Mouse (Mus musculus) C2C12 (cell line): Measurements from ENCODE around the gene Tubb4b. TPM values are rescaled to one million over a fixed set of nuclear protein-coding genes. Genes with fewer than 3 reads are reported as not detected.

Experiments
- H3K27me3 ChIP-seq: one replicate; pipeline ENCODE4 v1.6.1; 2011; ENCODE audit not compliant: control insufficient read depth, insufficient read depth, insufficient read length
- H3K36me3 ChIP-seq: one replicate; pipeline ENCODE4 v1.6.1; 2011; ENCODE audit not compliant: control insufficient read depth, insufficient read depth
- H3K4me3 ChIP-seq: one replicate; pipeline ENCODE4 v1.5.1; 2011; ENCODE audit warnings: mild to moderate bottlenecking, control low read depth; ENCODE audit not compliant: poor library complexity, insufficient read depth, severe bottlenecking
- H3K79me2 ChIP-seq: one replicate; pipeline ENCODE4 v1.6.1; 2011; ENCODE audit not compliant: control insufficient read depth, insufficient read depth
- H3K79me3 ChIP-seq: one replicate; pipeline ENCODE4 v1.6.1; 2011; ENCODE audit warnings: low read depth, control low read depth
- H3ac ChIP-seq: one replicate; pipeline ENCODE3; 2011; ENCODE audit warnings: low read depth; ENCODE audit not compliant: control insufficient read depth, insufficient read length
- CEBPB ChIP-seq: IDR thresholded peaks from one replicate; pipeline ENCODE4 v1.6.1; 2011; ENCODE audit warnings: low read depth, mild to moderate bottlenecking, control low read depth, moderate library complexity
- CTCF ChIP-seq: IDR thresholded peaks from one replicate; pipeline ENCODE4 v1.5.1; 2011; ENCODE audit not compliant: control insufficient read depth, insufficient read depth, insufficient read length
- FOSL1 ChIP-seq: IDR thresholded peaks from one replicate; pipeline ENCODE4 v1.8.0; 2011; ENCODE audit warnings: mild to moderate bottlenecking, low read length; ENCODE audit not compliant: poor library complexity, insufficient read depth, severe bottlenecking
- MAX ChIP-seq: IDR thresholded peaks from one replicate; pipeline ENCODE4 v1.6.1; 2011; ENCODE audit warnings: mild to moderate bottlenecking, control low read depth
- MYOD1 ChIP-seq: IDR thresholded peaks from one replicate; pipeline ENCODE4 v1.6.1; 2011; ENCODE audit warnings: low read depth; ENCODE audit not compliant: control insufficient read depth, insufficient read length
- MYOG ChIP-seq: IDR thresholded peaks from one replicate; pipeline ENCODE4 v1.6.1; 2011; ENCODE audit not compliant: control insufficient read depth, insufficient read length; ENCODE audit errors: extremely low read depth
- USF1 ChIP-seq: IDR thresholded peaks from one replicate; pipeline ENCODE4 v1.6.1; 2011; ENCODE audit warnings: low read depth, mild to moderate bottlenecking, control low read depth, moderate library complexity
- long read RNA-seq, 2 experiments: library from polyadenylated mRNA; unstranded; transcript quantifications; one replicate each; pipeline ENCODE4 v2.0.0; 2019 to 2020
- polyA plus RNA-seq: library from polyadenylated mRNA; unstranded; fragments of >200 nt; fragmentation: generic; extraction: Trizol; gene quantifications from one replicate; pipeline ENCODE4 v1.2.1, GENCODE M21; 2012; ENCODE audit warnings: missing spikeins

The Tubb4b gene
- 800 TPM for polyA plus RNA-seq
- long read RNA-seq, experiment 1, transcript Tubb4b-201 (4 exons, 1,598 nt): major isoform, 402 of 454 reads
- long read RNA-seq, experiment 1, partial matches to known transcripts: 11 of 454 reads
- long read RNA-seq, experiment 1, other reads (novel, unspliced or antisense): 41 of 454 reads
- long read RNA-seq, experiment 2, transcript Tubb4b-201 (4 exons, 1,598 nt): major isoform, 3,016 of 3,122 reads
- long read RNA-seq, experiment 2, partial matches to known transcripts: 62 of 3,122 reads
- long read RNA-seq, experiment 2, other reads (novel, unspliced or antisense): 41 of 3,122 reads

DNA sequence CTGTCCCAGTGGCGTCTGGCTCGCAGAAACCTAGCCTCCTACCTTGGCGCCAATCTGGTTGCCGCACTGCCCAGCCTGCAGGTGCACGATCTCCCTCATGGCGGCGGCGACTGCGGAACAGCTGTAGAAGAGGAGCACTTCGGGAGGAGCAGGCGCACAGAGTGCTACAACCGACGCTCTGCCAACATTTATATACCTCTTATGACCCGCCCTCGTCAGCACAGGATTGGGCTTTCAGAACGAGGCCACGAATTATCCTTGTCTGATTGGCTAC lies at the start of gene Tubb4b:
Gene Tubb4b (minus strand): TSS at position 211 of the 274 bp plus-strand sequence.
- Histone ChIP-seq H3K36me3 (peaks cover 24% of the 10 kb centered on the region), H3K4me3 (peak within 1 kb of the TSS; percentile 99), H3K79me2 (peaks cover 19% of the 10 kb centered on the region), H3K27me3 (no peaks in the 10 kb centered on the region), H3K79me3 (peaks cover 9% of the 10 kb centered on the region), H3ac (peak within 1 kb of the TSS; percentile 89)
- TF ChIP-seq MAX: no peak
- no peak for TF ChIP-seq CEBPB
- TF ChIP-seq MYOD1: no peak
- TF ChIP-seq CTCF: no peak
- no peak for TF ChIP-seq FOSL1
- TF ChIP-seq MYOG: no peak
- TF ChIP-seq USF1: no peak

DNA sequence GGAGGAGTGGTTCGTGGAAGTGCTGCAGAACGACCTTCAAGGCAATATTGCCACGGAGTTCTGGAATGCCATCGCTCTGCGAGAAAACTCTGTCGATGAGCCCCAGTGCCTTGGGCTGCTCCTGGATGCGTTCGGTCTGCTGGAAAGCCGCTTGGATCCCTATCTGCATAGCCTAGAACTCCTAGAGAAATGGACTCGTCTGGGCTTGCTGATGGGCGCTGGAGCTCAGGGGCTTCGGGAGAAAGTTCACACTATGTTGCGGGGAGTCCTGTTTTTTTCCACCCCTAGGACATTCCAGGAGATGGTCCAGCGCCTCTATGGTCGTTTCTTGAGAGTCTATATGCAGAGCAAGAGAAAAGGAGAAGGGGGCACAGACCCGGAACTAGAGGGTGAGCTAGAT lies 48.5 kb upstream of the Tubb4b start:
- peaks cover 29% of the 10 kb centered on the region for H3K79me3 ChIP-seq
- TF ChIP-seq USF1 (no peak), CEBPB (no peak), MYOG (no peak), FOSL1 (no peak), CTCF (no peak)
- H3K27me3 ChIP-seq: no peaks in the 10 kb centered on the region
- H3K36me3 ChIP-seq: peaks cover 65% of the 10 kb centered on the region
- H3ac ChIP-seq: peak overlapping the region; percentile 78
- peak overlapping the region; percentile 97 for H3K4me3 ChIP-seq
- H3K79me2 ChIP-seq: peaks cover 56% of the 10 kb centered on the region

DNA sequence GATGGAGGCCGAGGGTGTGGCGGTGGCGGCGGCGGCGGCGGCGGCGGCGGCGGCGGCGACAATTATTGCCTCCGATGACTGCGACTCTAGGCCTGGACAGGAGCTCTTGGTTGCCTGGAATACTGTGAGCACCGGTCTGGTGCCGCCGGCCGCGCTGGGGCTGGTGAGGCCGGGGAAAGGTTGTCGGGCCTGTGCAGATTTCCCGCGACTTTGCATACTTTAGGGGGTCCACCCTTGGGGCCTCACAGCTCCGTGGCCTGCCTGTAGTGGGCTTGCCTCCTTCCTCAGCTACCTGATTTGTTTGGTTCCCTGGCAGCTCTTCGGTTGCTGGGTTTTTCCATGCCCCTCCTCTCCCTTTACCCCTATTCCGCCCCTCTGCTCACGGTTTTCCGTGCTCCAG lies 48.0 kb upstream of the Tubb4b start:
- TF ChIP-seq MAX (no peak), FOSL1 (no peak), CTCF (no peak), MYOD1 (no peak), MYOG (no peak), CEBPB (no peak), USF1 (no peak)
- Histone ChIP-seq H3K36me3 (peaks cover 62% of the 10 kb centered on the region), H3K79me2 (peaks cover 59% of the 10 kb centered on the region), H3ac (peak overlapping the region; percentile 78), H3K4me3 (peak overlapping the region; percentile 97), H3K79me3 (peaks cover 30% of the 10 kb centered on the region), H3K27me3 (no peaks in the 10 kb centered on the region)

DNA sequence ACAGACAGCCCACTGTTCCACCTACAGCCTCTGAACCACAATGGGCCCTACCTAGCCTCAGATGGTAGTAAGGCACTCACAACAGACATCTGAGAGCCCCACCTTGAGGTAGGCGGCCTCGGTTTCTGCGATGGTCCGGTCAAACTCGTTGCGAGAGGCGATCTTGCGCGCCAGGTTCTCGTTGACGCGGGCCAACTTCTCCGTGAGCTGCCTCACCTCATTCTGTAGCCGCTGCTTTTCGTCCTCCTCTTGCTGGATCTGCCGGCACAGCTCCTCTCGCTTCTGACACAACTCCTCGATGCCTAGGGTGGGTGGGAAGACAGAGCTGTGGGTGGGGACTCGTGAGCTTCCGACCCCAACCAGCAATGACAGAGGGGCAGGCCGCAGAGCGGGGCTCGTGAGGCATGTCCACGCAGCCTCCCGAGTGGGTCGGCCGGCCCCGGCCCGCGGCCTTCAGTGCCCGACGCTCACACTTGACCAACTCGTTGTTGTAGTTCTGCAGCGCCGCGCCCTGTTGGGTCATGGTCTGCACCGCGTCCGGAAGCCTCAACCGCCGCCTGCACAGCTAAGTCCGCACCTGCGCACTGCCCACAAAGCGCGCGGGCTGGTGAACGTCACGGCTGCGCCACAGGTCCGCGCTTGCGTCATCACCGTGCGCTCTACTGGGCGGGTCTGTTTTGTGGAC lies 47.5 kb upstream of the Tubb4b start, which contains the start of the genes Ssna1 and Anapc2:
Gene Ssna1 (minus strand): TSS at position 612 of the 685 bp plus-strand sequence.
Gene Anapc2 (plus strand): TSS at position 652 of the 685 bp plus-strand sequence.
- peak within 1 kb of the TSS; percentile 97 for H3K4me3 ChIP-seq
- H3K36me3 ChIP-seq: peaks cover 58% of the 10 kb centered on the region

DNA sequence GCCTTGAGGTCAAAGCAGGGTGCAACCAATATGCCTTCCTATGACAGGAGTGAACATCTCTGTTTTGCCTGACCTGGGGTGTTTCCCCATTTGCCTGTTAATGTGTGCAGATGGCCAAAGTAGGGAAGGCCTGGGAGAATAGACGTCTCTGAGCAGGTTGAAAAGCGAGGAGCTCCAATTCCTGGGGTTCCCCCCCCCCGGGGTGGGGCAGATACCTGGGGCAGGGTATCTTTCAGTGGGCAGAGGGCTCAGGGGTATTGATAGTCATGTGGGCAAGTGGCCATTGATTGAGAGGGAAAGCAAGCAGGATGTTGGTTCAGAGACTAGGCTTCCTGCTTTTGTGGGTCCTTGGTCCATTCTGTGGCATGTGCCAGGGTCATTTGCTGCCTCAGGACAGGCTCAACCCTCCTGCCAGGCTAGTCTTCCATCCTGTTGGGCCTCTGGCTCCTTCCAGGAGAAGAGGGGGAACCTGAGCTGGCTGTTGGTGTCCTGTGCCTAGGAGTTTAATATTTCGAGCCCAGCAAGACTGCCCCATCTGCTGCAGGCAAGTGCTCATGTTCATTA lies 43.3 kb upstream of the Tubb4b start:
- Histone ChIP-seq H3K4me3 (no peak overlapping the region), H3K27me3 (no peaks in the 10 kb centered on the region), H3K79me2 (peaks cover 79% of the 10 kb centered on the region), H3ac (no peak overlapping the region), H3K36me3 (peaks cover 18% of the 10 kb centered on the region), H3K79me3 (peaks cover 22% of the 10 kb centered on the region)
- TF ChIP-seq MYOG (no peak), FOSL1 (no peak), CEBPB (no peak), MAX (no peak), USF1 (no peak), CTCF (no peak), MYOD1 (no peak)

More for the DNA sequence above, 47.5 kb upstream of the Tubb4b start, which contains the start of the genes Ssna1 and Anapc2:
- Histone ChIP-seq H3K79me2 (peaks cover 63% of the 10 kb centered on the region), H3ac (peak within 1 kb of the TSS; percentile 94), H3K79me3 (peaks cover 31% of the 10 kb centered on the region), H3K27me3 (no peaks in the 10 kb centered on the region)
- TF ChIP-seq CTCF: peak; percentile 76
- no peak for TF ChIP-seq FOSL1
- TF ChIP-seq CEBPB: peak; percentile 38
- TF ChIP-seq USF1: no peak
- TF ChIP-seq MAX: no peak
- TF ChIP-seq MYOG: no peak
- peak; percentile 15 for TF ChIP-seq MYOD1
